Mouse (Mus musculus) liver, adult 2 months (tissue): ENCODE measurements around the gene C8a.

Experiments
- CTCF ChIP-seq: fragments of 200-500 bp; IDR thresholded peaks from 2 replicates; pipeline ENCODE4 v1.5.1; 2011; ENCODE audit warnings: low read depth, low read length, control low read depth
- POLR2A ChIP-seq: fragments of 200-500 bp; IDR thresholded peaks from 2 replicates; pipeline ENCODE4 v1.6.1; 2011; ENCODE audit warnings: low read length, control low read depth; ENCODE audit not compliant: insufficient read depth; ENCODE audit errors: extremely low read depth

GRCm38 (mm10) chr4:104913291-104914129 is 37.3 kb upstream of the C8a start, which contains the start of gene Fyb2:
- TF ChIP-seq CTCF (no peak), POLR2A (no peak)
